Mouse (Mus musculus): ENCODE data around the gene Spsb4.

Gene Spsb4

GRCm38 (mm10) chr9:97015751-97016150 is 2.9 kb downstream of the Spsb4 start:
- DNase-seq (ENCODE audit: low read depth): no peak

DNA sequence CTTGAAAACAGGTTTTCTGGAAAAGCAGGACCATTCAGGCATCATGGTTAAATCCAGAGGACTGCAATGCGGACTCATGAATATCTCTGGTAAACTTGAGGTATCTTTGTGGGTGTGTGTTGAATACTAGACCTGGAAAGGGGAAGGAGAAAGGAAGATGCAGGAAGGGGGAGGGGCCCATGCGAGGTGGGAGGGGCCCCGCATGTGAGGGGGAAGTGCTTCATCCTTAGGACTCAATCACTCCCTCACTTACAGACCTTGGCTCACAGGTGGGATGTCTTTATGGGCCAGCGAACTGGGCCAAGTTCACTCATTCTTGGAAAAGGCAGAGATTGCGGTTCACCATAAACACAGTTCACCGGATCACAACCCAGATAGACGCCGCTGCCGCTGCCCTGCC is 4.9 kb downstream of the Spsb4 start:
- DNase-seq (ENCODE audit: low read depth): no peak

- DNase-seq (ENCODE audit: low read depth): no peak
These were observed 5.5 kb downstream of the Spsb4 start for GRCm38 (mm10) chr9:97013153-97013552.

DNA sequence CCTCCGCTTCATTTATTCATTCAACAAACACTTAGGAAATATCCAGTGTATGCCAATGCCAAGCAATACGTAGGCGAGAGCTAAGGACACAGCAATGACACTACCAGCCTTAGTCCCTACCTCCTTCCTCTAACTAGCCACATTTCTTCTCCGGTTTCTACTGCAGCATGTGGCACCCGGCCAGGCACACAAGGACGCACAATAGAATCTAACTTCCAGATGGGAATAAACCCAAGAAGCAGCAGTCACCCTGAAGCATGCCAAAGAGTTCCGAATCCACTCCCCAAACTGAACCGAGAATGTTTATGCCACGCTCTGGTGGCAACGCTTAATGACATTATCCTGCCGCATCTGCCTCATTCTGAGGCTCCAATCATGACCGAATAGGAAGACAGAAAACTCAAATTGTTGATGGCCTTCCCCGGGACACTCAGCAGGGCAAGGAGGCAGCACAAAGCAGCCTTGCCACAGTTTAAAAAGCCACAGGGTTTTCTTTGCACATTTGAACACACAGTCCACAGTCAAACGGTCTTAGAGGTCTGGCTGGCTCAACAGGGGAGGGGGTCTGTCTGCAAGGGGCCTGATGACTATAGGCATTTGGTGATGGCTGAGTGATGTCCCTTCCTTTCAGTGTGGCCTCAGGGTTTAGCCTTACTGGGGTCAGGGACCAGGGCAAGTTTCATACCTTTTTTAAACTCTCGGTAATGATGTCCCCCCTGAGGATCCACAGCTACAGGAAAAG is 7.0 kb downstream of the Spsb4 start:
- no peak for DNase-seq (ENCODE audit: low read depth)

GRCm38 (mm10) chr9:97010447-97010846 is 8.2 kb downstream of the Spsb4 start:
- no peak for DNase-seq (ENCODE audit: low read depth)

- DNase-seq (ENCODE audit: low read depth): no peak
These were observed 13.9 kb downstream of the Spsb4 start for GRCm38 (mm10) chr9:97004726-97005125.

GRCm38 (mm10) chr9:97003173-97003572 is 15.5 kb downstream of the Spsb4 start:
- DNase-seq (ENCODE audit: low read depth): no peak

GRCm38 (mm10) chr9:97002654-97003053 is 16.0 kb downstream of the Spsb4 start:
- DNase-seq (ENCODE audit: low read depth): no peak

DNA sequence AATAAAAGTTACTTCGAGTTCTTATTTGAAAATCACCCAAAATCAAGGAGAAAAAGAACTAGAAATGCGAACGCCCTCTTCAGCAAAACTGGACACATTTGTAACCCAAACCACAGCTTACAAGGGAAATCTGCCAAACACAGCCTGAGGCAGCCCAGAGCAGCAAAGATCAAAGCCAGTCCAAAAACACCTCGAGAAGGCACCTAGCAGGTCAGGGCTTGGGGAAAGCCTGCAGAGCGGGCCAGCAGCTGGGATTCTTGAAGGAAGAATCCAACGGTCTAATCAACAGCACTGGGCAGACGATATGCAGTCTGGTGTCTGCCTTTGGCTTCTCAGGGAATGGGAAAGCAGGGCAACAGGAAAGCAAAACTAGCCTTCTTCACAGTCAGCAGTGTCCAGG is 16.6 kb downstream of the Spsb4 start:
- no peak for DNase-seq (ENCODE audit: low read depth)

DNA sequence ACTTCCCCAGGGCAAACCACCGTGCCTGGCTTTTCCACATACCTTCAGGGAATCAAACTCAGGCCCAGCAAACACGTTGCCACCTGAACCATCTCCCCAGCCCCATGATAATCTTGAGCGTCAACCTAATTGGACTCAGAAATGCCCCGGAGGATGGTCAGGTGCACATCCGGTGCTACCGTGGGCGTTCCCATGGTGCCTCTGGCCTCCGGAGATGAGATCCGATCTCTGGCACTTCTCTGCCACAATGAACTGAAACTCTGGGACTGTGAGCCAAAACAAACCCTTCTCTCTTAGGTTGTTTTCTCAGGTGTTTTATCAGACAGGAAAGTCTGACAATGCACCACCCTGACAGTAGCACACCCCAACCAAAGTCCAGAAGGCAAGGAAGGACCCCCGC is 17.2 kb downstream of the Spsb4 start:
- no peak for DNase-seq (ENCODE audit: low read depth)

DNA sequence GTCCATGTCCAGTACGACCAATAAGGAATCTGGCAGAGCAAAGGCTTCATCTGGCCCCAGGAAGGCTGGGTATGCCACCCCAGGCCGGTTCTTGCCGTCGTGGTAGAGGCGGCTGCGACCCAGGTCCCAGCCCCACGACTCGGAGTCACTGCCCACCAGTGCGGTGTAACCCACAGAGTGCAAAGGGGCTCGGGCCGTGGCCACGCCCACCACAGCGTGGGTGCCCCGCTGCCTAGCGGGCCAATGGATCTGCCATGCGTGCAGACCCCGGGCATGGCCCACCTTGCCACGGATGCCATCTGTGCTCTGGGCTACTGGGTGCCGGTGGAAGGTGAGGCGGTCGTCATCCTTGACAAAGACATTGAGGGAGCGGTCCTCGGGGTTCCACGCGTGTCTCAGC is 22.9 kb downstream of the Spsb4 start:
- DNase-seq (ENCODE audit: low read depth): no peak

- DNase-seq (ENCODE audit: low read depth): no peak
These were observed 23.9 kb downstream of the Spsb4 start for GRCm38 (mm10) chr9:96994733-96995132.

DNA sequence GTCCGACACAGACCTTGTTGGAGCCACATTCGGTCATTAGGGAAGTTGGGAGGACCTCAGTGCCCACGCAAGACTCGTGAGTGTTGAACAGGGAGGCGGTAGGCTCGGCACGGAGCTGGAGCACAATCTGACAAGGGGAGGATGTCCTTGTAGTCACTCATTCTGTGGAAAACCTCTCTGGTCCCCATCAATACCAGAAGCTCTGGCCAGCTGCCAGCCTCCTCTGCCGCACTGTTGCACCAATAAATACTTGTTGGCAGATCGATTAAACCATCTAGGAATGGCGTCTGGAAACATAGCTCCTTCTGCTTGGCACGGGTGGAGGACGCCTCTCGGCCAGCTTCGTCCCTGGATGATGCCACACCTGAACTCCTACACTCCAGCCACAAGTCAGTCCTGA is 27.5 kb downstream of the Spsb4 start:
- no peak for DNase-seq (ENCODE audit: low read depth)

DNA sequence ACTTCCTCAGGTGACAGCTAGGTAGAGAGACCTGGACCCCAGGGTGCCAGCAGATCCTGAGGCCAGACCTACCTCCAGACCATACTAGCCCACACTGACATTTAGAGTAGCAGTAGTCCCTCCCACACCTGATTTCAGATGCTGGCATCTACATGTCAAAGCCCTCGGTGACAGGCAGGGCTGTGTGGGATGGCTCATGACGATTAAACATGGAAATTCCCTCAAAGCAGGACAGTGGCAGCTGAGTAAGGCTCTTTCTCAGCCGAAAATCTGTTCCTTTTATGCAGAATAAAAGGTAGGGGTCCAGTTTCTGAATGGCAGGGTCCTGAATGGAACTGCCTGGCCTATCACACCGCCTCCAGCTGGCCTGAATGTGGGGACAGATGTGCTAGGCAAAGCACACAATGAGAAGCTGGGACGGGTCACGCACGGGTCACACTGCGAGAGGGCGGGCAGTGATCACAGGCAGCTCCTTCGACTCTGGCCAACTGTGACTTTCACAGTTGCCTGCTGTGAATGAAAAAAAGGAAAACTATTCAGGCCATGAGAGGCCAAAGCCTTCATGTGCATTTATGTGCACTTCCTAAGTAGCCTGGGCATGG is 29.2 kb downstream of the Spsb4 start:
- no peak for DNase-seq (ENCODE audit: low read depth)

DNA sequence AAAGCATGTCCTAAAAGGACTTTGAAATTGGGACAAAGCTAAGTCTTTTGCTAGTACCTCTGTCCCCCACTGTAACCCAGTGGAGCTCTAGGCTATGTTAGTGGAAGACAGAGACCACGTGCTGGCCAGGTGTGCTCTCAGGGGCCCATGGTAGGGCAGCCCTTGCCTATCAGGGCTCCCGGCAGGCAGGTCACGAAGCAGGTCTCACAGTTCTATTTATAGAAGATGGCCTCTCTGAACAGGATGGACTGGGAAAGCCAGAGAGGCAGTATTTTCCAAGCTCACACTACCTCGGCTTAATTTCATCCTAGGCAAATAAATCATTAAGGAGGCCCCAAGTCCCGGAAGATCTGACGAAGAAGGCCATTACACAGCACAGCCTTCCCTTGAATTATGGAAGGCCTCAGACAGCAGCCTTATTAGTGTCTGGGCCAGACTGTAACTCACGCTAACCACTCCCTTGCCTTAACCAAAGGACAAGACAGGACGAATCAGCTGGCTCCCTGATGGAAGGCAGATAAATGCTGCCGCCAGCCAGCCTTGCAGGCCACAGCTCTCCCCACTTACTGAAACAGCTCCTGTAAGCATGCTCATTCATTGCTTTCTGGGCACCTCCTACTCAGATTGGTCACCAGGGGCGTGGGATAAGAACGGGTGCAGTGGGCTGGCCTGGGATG is 31.7 kb downstream of the Spsb4 start:
- DNase-seq (ENCODE audit: low read depth): no peak

DNA sequence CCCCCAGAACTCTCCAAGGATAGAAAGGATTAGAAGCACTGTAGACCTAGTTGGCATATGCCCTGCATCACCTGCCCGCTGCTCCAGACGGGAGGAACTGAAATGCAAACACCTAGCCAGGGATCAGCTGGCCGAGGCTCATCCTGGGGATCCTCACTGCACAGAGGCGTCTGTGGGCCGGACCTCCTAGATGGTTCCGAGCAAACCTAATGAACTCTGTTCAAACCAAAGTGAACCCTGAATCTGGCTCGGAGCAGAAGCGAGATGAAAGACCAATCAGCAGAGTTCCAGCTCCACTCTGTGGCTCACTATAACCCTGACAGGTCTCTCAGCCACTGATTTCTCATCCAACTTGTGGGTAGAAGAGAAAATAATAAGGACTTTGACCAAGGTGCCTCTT is 34.6 kb downstream of the Spsb4 start:
- no peak for DNase-seq (ENCODE audit: low read depth)

- no peak for DNase-seq (ENCODE audit: low read depth)
These were observed 35.7 kb downstream of the Spsb4 start for GRCm38 (mm10) chr9:96982940-96983339.

- no peak for DNase-seq (ENCODE audit: low read depth)
These were observed 36.3 kb downstream of the Spsb4 start for GRCm38 (mm10) chr9:96982351-96982750.

- no peak for DNase-seq (ENCODE audit: low read depth)
These were observed 36.8 kb downstream of the Spsb4 start for GRCm38 (mm10) chr9:96981836-96982235.

DNA sequence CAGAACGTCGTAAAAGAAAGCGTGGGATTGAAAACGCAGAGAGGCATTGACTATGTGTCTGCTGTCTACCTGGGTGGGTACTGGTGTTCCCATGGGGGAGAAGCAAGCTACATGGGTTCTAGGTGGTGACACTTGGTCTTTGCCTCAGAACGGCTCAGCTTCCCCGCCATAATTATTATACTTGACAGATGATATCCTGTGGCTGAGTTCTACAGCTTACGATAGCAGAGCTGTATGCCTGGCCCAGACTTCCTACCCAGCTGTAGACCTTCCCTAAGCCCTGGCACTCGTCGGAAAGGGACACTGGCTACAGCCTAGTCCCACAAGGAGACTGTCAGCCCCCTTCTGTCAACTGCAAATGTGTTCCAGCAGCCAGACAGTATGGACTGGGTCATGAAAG is 37.5 kb downstream of the Spsb4 start:
- DNase-seq (ENCODE audit: low read depth): no peak

- DNase-seq (ENCODE audit: low read depth): no peak
These were observed 38.3 kb downstream of the Spsb4 start for GRCm38 (mm10) chr9:96980037-96980997.

DNA sequence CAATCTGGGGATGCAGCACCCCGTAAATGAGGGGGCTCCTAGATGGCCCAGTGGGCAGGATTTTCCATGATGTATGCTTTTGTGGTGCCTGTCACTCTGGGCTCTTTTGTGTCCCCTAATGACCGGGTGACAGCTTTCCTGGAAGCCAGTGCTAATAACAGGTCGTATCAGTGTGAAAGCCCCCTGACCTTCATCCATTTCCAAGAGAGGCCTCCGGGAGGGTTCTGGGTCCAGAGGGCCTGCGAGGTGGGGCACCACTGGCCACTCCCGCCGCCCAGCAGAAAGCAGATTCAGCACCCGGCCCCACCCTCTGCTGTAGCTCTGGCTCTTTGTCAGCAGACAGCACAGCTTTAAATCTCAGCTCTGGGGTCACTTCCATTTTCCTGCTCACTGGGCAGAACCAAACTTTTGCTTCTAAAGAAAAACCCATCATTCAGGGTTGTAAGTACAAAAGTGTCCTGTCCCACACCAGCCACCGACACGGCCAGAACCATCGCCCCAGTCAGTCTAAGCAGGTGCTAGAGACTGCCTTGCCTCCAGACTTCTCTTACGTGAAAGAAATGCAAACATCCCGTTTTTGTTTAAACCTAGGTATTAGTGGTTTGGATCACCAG is 39.1 kb downstream of the Spsb4 start:
- no peak for DNase-seq (ENCODE audit: low read depth)
